Mouse (Mus musculus): Measurements from ENCODE around the gene Tmem102. TPM values are rescaled to one million over a fixed set of nuclear protein-coding genes. Genes with fewer than 3 reads are reported as not detected.

Gene Tmem102
- polyA plus RNA-seq, 1 experiment from 2014 or later, result 0.52 TPM

- no peak within 1 kb of the TSS for H3K4me2 ChIP-seq (replicated peaks)
- no peak within 1 kb of the TSS for H3K4me3 ChIP-seq (replicated peaks)
- H3K27ac ChIP-seq, result no peak within 1 kb of the TSS
- H3K27me3 ChIP-seq, result no peaks in the 10 kb centered on the region
- no peaks in the 10 kb centered on the region for H3K4me1 ChIP-seq (replicated peaks)
- H3K36me3 ChIP-seq, result no peaks in the 10 kb centered on the region
- 62% methylated on average over 10 of the region's 10 CpGs for WGBS
- no peak within 1 kb of the TSS for H3K9ac ChIP-seq (replicated peaks)
- no peak for ATAC-seq
- peaks cover 5% of the 10 kb centered on the region; the same call in 1 of the 2 replicates for H3K9me3 ChIP-seq
Observed at GRCm38 (mm10) chr11:69815155-69815554, 9.7 kb upstream of the Tmem102 start, which contains the start of gene Gm39566. Gene Gm39566, minus strand, starts transcription at chr11:69815298.

DNA sequence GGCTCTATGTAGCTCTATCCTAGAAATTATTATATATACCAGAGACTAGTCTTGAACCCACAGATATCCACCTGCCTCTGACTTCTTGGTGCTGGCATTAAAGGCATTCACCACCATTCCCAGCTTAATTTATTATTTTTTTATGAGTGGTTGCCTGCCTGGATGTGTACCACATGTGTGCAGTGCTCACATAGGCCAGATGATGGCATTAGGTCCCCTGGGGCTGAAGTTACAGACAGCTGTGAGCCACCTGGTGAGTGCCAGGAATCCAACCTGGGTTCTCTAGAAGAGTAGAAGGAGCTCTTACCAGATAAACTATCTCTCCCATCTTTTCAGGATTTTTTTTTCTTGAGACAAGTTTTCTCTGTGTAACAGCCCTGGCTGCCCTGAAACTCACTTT is 4.9 kb upstream of the Tmem102 start:
- 0 out of 2 replicates have a peak, but pooled peaks cover 5% of the 10 kb centered on the region for H3K4me1 ChIP-seq (replicated peaks)
- H3K36me3 ChIP-seq, result no peaks in the 10 kb centered on the region
- no peak overlapping the region for H3K4me3 ChIP-seq (replicated peaks)
- no peak overlapping the region for H3K4me2 ChIP-seq (replicated peaks)
- H3K9ac ChIP-seq (replicated peaks), result no peak overlapping the region
- peaks cover 17% of the 10 kb centered on the region for H3K27me3 ChIP-seq
- no peak for ATAC-seq
- H3K27ac ChIP-seq, result no peak overlapping the region
- H3K9me3 ChIP-seq, result no peaks in the 10 kb centered on the region

GRCm38 (mm10) chr11:69807641-69808040 is 2.2 kb upstream of the Tmem102 start:
- no peaks in the 10 kb centered on the region for H3K36me3 ChIP-seq
- no peak for ATAC-seq
- peaks cover 31% of the 10 kb centered on the region for H3K4me1 ChIP-seq (replicated peaks)
- H3K4me2 ChIP-seq (replicated peaks), result no peak overlapping the region
- WGBS, result 85% methylated on average over 2 of the region's 2 CpGs
- H3K9ac ChIP-seq (replicated peaks), result no peak overlapping the region
- no peak overlapping the region for H3K27ac ChIP-seq
- H3K9me3 ChIP-seq, result no peaks in the 10 kb centered on the region
- H3K27me3 ChIP-seq, result peaks cover 32% of the 10 kb centered on the region
- H3K4me3 ChIP-seq (replicated peaks), result no peak overlapping the region

DNA sequence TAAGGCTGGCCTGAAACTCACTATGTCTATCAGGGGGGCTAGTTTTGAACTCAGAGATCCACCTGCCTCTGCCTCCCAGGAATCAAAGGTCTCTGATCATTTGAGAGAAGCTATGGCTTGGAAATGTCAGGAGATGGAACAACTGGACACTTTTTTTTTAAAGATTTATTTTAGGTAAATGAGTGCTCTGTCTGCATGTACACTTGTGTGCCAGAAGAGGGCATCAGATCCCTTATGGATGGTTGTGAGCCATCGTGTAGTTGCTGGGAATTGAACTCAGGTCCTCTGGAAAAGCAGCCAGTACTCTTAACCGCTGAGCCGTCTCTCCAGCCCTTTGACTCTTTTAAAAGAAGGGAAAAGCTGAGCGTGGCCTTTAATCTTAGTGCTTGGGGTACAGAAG is 954 bp upstream of the Tmem102 start:
- no peak for ATAC-seq
- Histone ChIP-seq H3K27me3 (peaks cover 42% of the 10 kb centered on the region), H3K36me3 (no peaks in the 10 kb centered on the region), H3K4me2 (replicated peaks) (no peak overlapping the region), H3K4me1 (replicated peaks) (peaks cover 44% of the 10 kb centered on the region), H3K4me3 (replicated peaks) (no peak overlapping the region), H3K9ac (replicated peaks) (no peak overlapping the region), H3K27ac (no peak overlapping the region), H3K9me3 (no peaks in the 10 kb centered on the region)
- WGBS, result 80% methylated on average over 4 of the region's 4 CpGs

- Histone ChIP-seq H3K27me3 (peaks cover 44% of the 10 kb centered on the region), H3K4me1 (replicated peaks) (peaks cover 56% of the 10 kb centered on the region), H3K4me2 (replicated peaks) (peak overlapping the region; percentile 97), H3K36me3 (no peaks in the 10 kb centered on the region), H3K4me3 (replicated peaks) (peak overlapping the region; percentile 59; the same call in 1 of the 2 replicates), H3K9ac (replicated peaks) (peak overlapping the region; percentile 19; the same call in 1 of the 2 replicates), H3K27ac (no peak overlapping the region), H3K9me3 (no peaks in the 10 kb centered on the region)
- WGBS, result 6% methylated on average over 12 of the region's 12 CpGs
- ATAC-seq, result no peak
Observed at GRCm38 (mm10) chr11:69804652-69804940, 828 bp downstream of the Tmem102 start.

DNA sequence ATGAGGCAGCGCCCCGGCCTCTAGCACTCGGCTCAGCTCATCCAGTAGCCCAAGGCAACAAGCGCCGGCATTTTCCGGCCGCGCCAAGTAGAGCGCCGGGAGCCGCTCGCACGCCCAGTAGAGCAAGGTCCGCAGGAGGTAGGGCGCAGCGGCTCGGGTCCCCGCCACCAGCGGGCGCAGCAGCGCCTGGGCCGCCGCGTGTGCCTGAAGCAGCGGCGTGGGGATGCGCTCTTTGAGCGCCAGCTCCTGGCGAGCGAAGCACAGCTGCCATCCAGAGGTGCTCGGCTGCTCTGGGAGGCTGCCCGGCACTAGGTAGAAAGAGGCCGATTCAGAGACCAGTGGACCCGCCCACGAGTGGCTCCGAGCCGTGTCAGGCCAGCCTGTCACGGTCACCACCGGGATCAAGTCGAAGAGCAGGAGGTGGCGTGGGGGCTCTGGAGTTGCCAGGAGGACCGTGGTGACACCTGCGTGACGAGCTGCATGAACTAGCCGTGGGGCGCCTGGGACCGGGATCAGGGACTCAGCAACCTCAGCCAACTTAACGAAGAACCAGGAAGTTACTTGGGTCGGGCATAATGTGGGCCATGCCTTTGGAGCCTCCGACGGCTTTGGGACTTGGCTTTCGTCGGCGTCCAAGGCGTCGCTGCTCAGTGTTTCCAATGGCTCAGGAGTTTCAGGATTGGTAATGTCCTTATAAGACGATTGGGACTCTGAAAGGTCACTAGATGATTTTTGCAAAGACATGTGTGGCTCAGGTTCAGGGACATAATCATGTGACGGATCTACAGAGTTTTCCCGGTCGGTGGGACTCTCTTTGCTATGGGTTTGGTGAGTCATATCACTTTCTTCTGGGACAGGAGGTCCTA is 1.4 kb downstream of the Tmem102 start:
- 1% methylated on average over 60 of the region's 60 CpGs for WGBS
- ATAC-seq, result peak; percentile 40
- Histone ChIP-seq H3K9me3 (no peaks in the 10 kb centered on the region), H3K36me3 (no peaks in the 10 kb centered on the region), H3K9ac (replicated peaks) (peak overlapping the region; percentile 81), H3K4me2 (replicated peaks) (peak overlapping the region; percentile 97), H3K4me1 (replicated peaks) (peaks cover 61% of the 10 kb centered on the region), H3K4me3 (replicated peaks) (peak overlapping the region; percentile 59), H3K27ac (peak overlapping the region; percentile 64), H3K27me3 (peaks cover 44% of the 10 kb centered on the region)

DNA sequence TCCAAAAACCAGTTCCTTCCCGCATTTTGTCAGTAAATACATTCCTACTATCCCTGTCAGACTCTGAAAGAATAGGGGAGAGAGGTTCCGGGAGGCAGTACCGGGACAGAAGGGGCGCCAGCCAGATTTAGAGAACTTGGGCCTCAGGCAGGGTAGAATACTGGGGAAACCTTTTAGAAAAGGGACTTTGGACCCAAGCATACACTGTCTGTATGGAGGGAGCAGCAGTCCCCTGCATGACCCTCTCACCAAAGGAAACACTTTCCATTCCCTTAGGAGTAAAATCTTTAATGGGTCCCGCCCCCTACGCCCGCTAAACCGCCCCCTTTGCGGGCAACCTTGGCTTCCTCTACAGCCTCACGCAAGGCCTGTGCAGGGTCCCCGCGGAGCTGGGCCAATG is 2.1 kb downstream of the Tmem102 start:
- Histone ChIP-seq H3K4me2 (replicated peaks) (peak overlapping the region; percentile 97), H3K9ac (replicated peaks) (peak overlapping the region; percentile 81), H3K27me3 (peaks cover 45% of the 10 kb centered on the region), H3K36me3 (no peaks in the 10 kb centered on the region), H3K4me1 (replicated peaks) (peaks cover 68% of the 10 kb centered on the region), H3K4me3 (replicated peaks) (peak overlapping the region; percentile 59), H3K27ac (peak overlapping the region; percentile 64), H3K9me3 (no peaks in the 10 kb centered on the region)
- ATAC-seq, result no peak
- WGBS, result 1% methylated on average over 12 of the region's 12 CpGs

DNA sequence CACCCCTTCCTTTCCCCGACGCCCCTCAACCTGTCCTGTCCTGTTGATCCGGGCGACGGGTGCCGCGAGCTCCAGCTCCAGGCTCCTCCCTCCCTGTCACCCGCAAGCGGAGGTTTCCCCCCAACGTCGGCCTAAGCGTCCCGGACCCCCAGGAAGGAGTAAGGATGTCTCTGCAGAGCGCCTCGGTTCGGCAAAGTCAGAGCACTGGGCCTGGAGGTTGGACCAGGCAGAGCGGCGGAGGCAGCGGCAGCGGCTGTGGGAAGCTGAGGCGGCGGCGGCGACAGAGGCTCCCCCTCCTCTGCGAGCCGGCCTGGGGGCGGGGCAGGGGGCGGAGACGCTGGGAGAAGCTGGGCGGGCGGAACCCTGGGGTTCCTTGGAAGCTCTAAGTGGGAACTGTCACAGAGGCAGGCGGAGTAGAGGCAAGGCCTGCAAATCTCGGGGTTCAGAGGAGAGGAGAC is 2.7 kb downstream of the Tmem102 start:
- no peaks in the 10 kb centered on the region for H3K9me3 ChIP-seq
- peak overlapping the region; percentile 64 for H3K27ac ChIP-seq
- peak overlapping the region; percentile 81 for H3K9ac ChIP-seq (replicated peaks)
- H3K27me3 ChIP-seq, result peaks cover 52% of the 10 kb centered on the region
- H3K4me2 ChIP-seq (replicated peaks), result peak overlapping the region; percentile 97
- 1% methylated on average over 33 of the region's 33 CpGs for WGBS
- ATAC-seq, result peak; percentile 7; the same call in 1 of the 2 replicates
- peak overlapping the region; percentile 59 for H3K4me3 ChIP-seq (replicated peaks)
- H3K4me1 ChIP-seq (replicated peaks), result peaks cover 68% of the 10 kb centered on the region
- no peaks in the 10 kb centered on the region for H3K36me3 ChIP-seq

- ATAC-seq, result no peak
- Histone ChIP-seq H3K9me3 (no peaks in the 10 kb centered on the region), H3K4me1 (replicated peaks) (peaks cover 68% of the 10 kb centered on the region), H3K9ac (replicated peaks) (peak within 1 kb of the TSS; percentile 81), H3K27me3 (peaks cover 58% of the 10 kb centered on the region), H3K27ac (peak within 1 kb of the TSS; percentile 96), H3K36me3 (no peaks in the 10 kb centered on the region), H3K4me2 (replicated peaks) (peak within 1 kb of the TSS; percentile 97), H3K4me3 (replicated peaks) (peak within 1 kb of the TSS; percentile 59)
- WGBS, result under 1% methylated on average over 33 of the region's 33 CpGs
Observed at GRCm38 (mm10) chr11:69801379-69801977, 3.9 kb downstream of the Tmem102 start, which contains the start of gene Fgf11. Gene Fgf11, minus strand, starts transcription at chr11:69801857.

DNA sequence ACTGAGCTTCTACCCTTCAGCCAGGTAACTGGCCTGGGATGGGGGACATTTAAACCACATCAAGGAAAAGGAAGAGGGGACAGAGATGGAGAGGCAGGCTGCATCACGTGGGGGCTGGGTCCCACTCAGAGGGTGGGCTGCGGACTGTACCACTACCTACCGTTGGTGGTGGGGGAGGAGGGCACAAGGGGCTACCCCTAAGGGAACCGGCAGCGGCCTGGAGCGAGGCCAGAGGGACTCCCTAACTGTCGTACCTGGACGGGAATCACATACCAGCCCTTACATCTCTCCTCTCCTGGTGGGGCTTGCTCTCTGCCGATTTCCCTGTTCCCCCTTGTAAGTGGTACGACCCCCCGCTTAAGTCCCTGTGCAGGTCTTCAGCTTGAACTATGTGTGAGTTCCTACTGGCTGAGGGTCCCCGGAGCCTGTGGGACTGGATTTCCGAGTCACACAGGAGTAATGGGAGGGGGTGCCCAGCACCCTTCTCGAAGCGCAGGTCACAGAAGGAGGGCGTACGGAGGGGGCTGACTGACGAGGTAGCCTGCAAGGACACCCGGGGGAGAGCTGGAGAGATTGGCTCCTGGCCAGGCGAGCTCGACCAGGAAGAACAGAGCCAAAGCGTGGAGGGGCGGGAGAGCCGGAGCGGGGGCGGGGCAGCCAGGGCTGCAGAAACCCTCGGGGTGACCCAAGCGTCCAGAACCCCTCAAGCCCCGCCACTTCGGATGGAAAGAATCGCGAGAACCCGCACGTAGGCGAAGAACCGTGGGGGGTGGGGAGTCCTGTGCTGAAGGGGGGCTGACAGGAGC is 4.8 kb downstream of the Tmem102 start:
- H3K4me3 ChIP-seq (replicated peaks), result peak overlapping the region; percentile 59
- peak overlapping the region; percentile 96 for H3K27ac ChIP-seq
- 0% methylated on average over 36 of the region's 36 CpGs for WGBS
- peaks cover 55% of the 10 kb centered on the region for H3K27me3 ChIP-seq
- H3K9ac ChIP-seq (replicated peaks), result peak overlapping the region; percentile 81
- peak; percentile 79 for ATAC-seq
- H3K4me1 ChIP-seq (replicated peaks), result peaks cover 71% of the 10 kb centered on the region
- H3K4me2 ChIP-seq (replicated peaks), result peak overlapping the region; percentile 97
- H3K36me3 ChIP-seq, result no peaks in the 10 kb centered on the region
- H3K9me3 ChIP-seq, result no peaks in the 10 kb centered on the region

GRCm38 (mm10) chr11:69800138-69800391 is 5.4 kb downstream of the Tmem102 start:
- peak overlapping the region; percentile 81 for H3K9ac ChIP-seq (replicated peaks)
- H3K9me3 ChIP-seq, result no peaks in the 10 kb centered on the region
- peak overlapping the region; percentile 96 for H3K27ac ChIP-seq
- no peaks in the 10 kb centered on the region for H3K36me3 ChIP-seq
- WGBS, result 0% methylated on average over 11 of the region's 11 CpGs
- H3K4me2 ChIP-seq (replicated peaks), result peak overlapping the region; percentile 97
- peak overlapping the region; percentile 59 for H3K4me3 ChIP-seq (replicated peaks)
- H3K27me3 ChIP-seq, result peaks cover 50% of the 10 kb centered on the region
- ATAC-seq, result peak; percentile 49
- H3K4me1 ChIP-seq (replicated peaks), result peaks cover 69% of the 10 kb centered on the region
